Mouse (Mus musculus) heart, embryonic 14.5 days (tissue): Measurements from ENCODE around the gene AL607142.1. TPM values are rescaled to one million over a fixed set of nuclear protein-coding genes. Genes with fewer than 3 reads are reported as not detected.

Experiments used
- ATAC-seq: fragments of 200-750 bp; cut with Nextera tagmentation; 2 replicates; pipeline ENCODE4 v1.8.0; 2017; ENCODE audit warnings: low read depth, moderate TSS enrichment; ENCODE audit not compliant: insufficient number of reproducible peaks, insufficient read depth, low FRiP score
- H3K27ac ChIP-seq, 2 experiments: fragments of 200-500 bp in 1 of 2; fragments of 300-500 bp in 1 of 2; sonication (generic) in 1 of 2; replicated peaks in 1 of 2; 2 replicates each; pipeline ENCODE4 v1.5.1; 2012 to 2014; ENCODE audit warnings: low read depth in 2 of 2, low read length in 2 of 2, control low read depth in 1 of 2, mild to moderate bottlenecking in 1 of 2, mixed read lengths in 1 of 2; ENCODE audit not compliant: control insufficient read depth in 1 of 2, insufficient read depth in 1 of 2
- H3K27me3 ChIP-seq: fragments of 300-500 bp; sonication (generic); 2 replicates; pipeline ENCODE4 v1.6.1; 2014; ENCODE audit warnings: mild to moderate bottlenecking, low read length, control low read depth; ENCODE audit not compliant: control insufficient read depth, insufficient read depth
- H3K36me3 ChIP-seq: fragments of 300-500 bp; sonication (generic); 2 replicates; pipeline ENCODE4 v1.6.1; 2014; ENCODE audit warnings: mild to moderate bottlenecking, control low read depth, low read length, mixed read lengths; ENCODE audit not compliant: control insufficient read depth, insufficient read depth
- H3K4me1 ChIP-seq, 2 experiments: fragments of 200-500 bp in 1 of 2; fragments of 300-500 bp in 1 of 2; sonication (generic) in 1 of 2; 2 replicates each; pipeline ENCODE4 v1.6.1; 2012 to 2014; ENCODE audit warnings: low read length in 2 of 2, control low read depth in 1 of 2, mixed read lengths in 1 of 2; ENCODE audit not compliant: control insufficient read depth in 2 of 2, insufficient read depth in 2 of 2
- H3K4me2 ChIP-seq: fragments of 300-500 bp; sonication (generic); 2 replicates; pipeline ENCODE4 v1.6.1; 2014; ENCODE audit warnings: mild to moderate bottlenecking, low read length
- H3K4me3 ChIP-seq, 2 experiments: fragments of 200-500 bp in 1 of 2; fragments of 300-500 bp in 1 of 2; sonication (generic) in 1 of 2; 2 replicates each; pipeline ENCODE4 v1.5.1; 2012 to 2014; ENCODE audit warnings: low read length in 2 of 2, mild to moderate bottlenecking in 2 of 2, control low read depth in 1 of 2, low read depth in 1 of 2, moderate library complexity in 1 of 2; ENCODE audit not compliant: control insufficient read depth in 1 of 2, insufficient read depth in 1 of 2
- H3K9ac ChIP-seq: fragments of 300-500 bp; sonication (generic); 2 replicates; pipeline ENCODE4 v1.6.1; 2014; ENCODE audit warnings: mild to moderate bottlenecking, low read length
- H3K9me3 ChIP-seq: fragments of 300-500 bp; sonication (generic); 2 replicates; pipeline ENCODE4 v1.6.1; 2016; ENCODE audit warnings: low read length, control low read depth; ENCODE audit not compliant: control insufficient read depth
- WGBS: fragments of 180-500 bp; shearing (Covaris S2); extraction: QIAGEN DNeasy Blood & Tissue Kit; methylation state at CpG from one replicate; pipeline ENCODE4 v1.1.7; 2014; 5-methylcytosine and 5-hydroxymethylcytosine counted together
- polyA plus RNA-seq: library from polyadenylated mRNA; unstranded; fragments of >200 nt; fragmentation: Nextera tagmentation; extraction: Ambion mirVana; gene quantifications from 2 replicates; pipeline ENCODE4 v1.2.1, GENCODE M21; 2014

Gene AL607142.1
- polyA plus RNA-seq, 1 experiment from 2014 or later: not detected

DNA sequence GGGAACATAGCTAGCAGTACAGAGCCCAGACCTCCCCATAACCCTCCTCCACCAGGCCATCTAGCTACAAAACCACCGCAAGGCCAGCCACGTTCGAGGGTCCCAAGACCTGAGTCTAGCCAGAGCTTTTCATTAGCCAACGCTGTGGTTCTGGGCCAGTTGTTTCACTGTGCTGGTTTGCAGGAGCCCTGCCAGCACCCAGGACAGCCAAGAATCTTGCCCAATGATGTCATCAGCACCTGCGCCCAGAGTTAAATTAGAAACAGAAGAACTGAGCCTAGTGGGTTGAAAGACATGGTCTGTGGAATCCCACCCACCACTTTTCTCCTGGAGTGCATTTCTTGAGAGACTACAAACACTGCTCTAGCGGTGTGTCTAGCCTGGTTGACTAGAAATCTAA is 61.3 kb downstream of the AL607142.1 start:
- no peak for ATAC-seq

DNA sequence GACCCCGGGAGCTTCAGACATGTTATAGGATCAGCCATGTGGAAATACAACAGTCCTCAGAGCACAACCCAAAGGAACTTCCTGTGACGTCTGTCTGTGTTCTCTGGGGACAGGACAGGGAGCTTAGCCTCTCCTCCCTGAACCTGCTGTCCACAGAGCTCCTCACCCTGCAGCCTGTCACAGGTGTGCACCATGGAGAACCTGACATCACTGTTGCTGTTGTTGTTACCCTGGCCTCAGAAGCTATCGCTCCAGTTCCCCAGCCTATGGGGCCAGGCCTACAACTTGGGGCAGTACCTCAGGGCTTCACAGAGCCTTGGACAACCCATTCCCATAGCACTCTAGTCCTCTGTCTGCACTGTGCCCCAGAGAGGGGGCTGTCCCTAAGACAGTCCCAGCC is 62.5 kb downstream of the AL607142.1 start:
- whole genome bisulfite sequencing: 87% methylated on average over 3 of the region's 3 CpGs
- H3K27ac ChIP-seq: peak overlapping the region in 1 of 2 experiments; percentile 29; a peak in 1 of 4 replicates
- no peaks in the 10 kb centered on the region for H3K9me3 ChIP-seq
- H3K27me3 ChIP-seq: 0 out of 2 replicates have a peak, but pooled peaks cover 3% of the 10 kb centered on the region
- no peak overlapping the region for H3K4me3 ChIP-seq
- H3K9ac ChIP-seq: 0 out of 2 replicates have a peak overlapping the region, but pooled peaks have one; percentile 16
- ATAC-seq: no peak
- no peaks in the 10 kb centered on the region for H3K36me3 ChIP-seq
- H3K4me2 ChIP-seq: no peak overlapping the region
- peaks cover 37 to 51% of the 10 kb centered on the region in 2 experiments for H3K4me1 ChIP-seq

More for the DNA sequence above, 61.3 kb downstream of the AL607142.1 start:
- H3K9me3 ChIP-seq: no peaks in the 10 kb centered on the region
- no peak overlapping the region for H3K9ac ChIP-seq
- H3K36me3 ChIP-seq: no peaks in the 10 kb centered on the region
- H3K4me2 ChIP-seq: no peak overlapping the region
- no peak overlapping the region for H3K4me3 ChIP-seq
- no peaks in the 10 kb centered on the region for H3K27me3 ChIP-seq
- WGBS: 74% methylated on average over 6 of the region's 6 CpGs
- no peak overlapping the region for H3K27ac ChIP-seq
- H3K4me1 ChIP-seq: peaks cover 29 to 38% of the 10 kb centered on the region in 2 experiments

DNA sequence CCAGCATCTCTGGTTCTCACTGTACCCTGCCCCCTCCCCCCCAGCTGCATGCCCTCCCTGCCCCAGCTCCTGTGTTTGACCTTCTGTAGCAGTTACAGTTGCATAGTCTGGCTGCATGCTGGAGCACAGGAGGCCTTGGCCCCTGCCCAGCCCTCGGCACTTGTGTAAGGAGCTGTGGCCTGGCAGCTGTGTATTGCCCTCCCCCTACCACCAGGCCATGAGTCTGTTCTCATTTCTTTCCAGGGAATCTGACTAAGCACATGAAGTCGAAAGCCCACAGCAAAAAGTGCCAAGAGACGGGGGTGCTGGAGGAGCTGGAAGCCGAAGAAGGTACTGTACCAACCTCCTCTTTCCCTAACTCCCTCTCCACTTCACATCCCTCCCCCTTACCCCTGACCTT is 63.2 kb downstream of the AL607142.1 start:
- Histone ChIP-seq H3K4me1 (peaks cover 37 to 52% of the 10 kb centered on the region in 2 experiments), H3K36me3 (no peaks in the 10 kb centered on the region), H3K27me3 (0 out of 2 replicates have a peak, but pooled peaks cover 4% of the 10 kb centered on the region), H3K9me3 (no peaks in the 10 kb centered on the region), H3K27ac (peak overlapping the region in 1 of 2 experiments; percentile 29; a peak in 1 of 4 replicates), H3K4me2 (no peak overlapping the region), H3K9ac (no peak overlapping the region), H3K4me3 (no peak overlapping the region)
- WGBS: 60% methylated on average over 4 of the region's 4 CpGs
- peak; percentile 49; the same call in 1 of the 2 replicates for ATAC-seq

DNA sequence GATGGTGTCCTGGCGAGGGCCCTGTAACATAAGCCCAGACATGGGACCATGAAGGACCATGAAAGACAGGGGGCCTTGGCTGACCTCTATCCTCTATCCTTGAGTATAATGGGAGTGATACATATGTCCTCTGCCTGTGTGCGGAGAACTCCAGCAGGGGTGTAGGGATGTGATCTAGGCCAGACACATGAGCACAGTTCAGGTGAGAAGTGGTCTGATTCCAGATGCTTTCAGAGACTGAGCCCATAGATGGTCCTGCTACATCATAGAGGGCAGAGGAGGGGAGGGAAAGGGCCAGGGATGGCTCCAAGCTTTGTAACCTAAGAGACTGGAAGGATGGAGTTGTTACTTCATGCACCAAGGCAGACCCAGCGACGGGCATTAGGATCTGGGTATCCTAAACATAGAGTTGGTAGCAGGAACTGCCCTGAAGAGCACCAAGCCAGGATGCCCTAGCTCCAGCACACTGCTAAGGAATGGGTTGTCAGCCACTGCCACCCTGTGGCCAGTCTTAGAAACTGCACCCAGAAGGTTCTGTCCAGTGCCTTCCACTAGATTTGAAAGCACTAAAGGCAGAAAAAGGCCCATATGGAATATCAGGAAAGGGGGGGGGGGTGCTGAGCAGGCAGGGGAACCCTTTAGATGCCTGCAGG is 64.6 kb downstream of the AL607142.1 start:
- H3K9ac ChIP-seq: no peak overlapping the region
- 46% methylated on average over 4 of the region's 4 CpGs for WGBS
- H3K4me3 ChIP-seq: no peak overlapping the region
- H3K4me1 ChIP-seq: peaks cover 37 to 52% of the 10 kb centered on the region in 2 experiments
- H3K27ac ChIP-seq: no peak overlapping the region
- no peaks in the 10 kb centered on the region for H3K36me3 ChIP-seq
- H3K4me2 ChIP-seq: no peak overlapping the region
- ATAC-seq: no peak
- 0 out of 2 replicates have a peak, but pooled peaks cover 4% of the 10 kb centered on the region for H3K27me3 ChIP-seq
- no peaks in the 10 kb centered on the region for H3K9me3 ChIP-seq

DNA sequence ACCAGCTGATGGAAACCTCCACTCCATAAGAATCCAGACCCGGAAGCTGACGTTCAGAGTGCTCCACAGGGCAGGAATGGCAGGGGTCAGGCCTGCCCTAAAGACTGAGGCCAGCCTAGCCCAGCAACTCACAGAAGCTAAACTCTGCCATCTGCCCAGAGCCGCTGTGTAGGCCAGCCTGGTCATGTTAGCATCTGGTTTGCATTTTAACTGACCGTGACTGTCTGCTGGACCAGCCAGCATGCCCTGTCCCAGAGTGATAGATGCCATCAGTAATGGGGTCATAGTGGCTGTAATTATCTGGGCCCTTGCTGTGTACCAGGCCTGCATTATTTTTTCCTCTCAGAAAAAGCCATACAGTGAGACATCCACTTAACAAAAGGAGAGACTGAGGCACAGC is 66.1 kb downstream of the AL607142.1 start:
- Histone ChIP-seq H3K27me3 (0 out of 2 replicates have a peak, but pooled peaks cover 4% of the 10 kb centered on the region), H3K4me1 (peaks cover 25 to 42% of the 10 kb centered on the region in 2 experiments), H3K9ac (peak overlapping the region; percentile 57; the same call in 1 of the 2 replicates), H3K27ac (peak overlapping the region; percentile 14 to 59; a peak in 2 of 4 replicates), H3K9me3 (no peaks in the 10 kb centered on the region), H3K4me3 (no peak overlapping the region), H3K36me3 (no peaks in the 10 kb centered on the region), H3K4me2 (no peak overlapping the region)
- 83% methylated on average over 4 of the region's 4 CpGs for WGBS
- ATAC-seq: no peak

DNA sequence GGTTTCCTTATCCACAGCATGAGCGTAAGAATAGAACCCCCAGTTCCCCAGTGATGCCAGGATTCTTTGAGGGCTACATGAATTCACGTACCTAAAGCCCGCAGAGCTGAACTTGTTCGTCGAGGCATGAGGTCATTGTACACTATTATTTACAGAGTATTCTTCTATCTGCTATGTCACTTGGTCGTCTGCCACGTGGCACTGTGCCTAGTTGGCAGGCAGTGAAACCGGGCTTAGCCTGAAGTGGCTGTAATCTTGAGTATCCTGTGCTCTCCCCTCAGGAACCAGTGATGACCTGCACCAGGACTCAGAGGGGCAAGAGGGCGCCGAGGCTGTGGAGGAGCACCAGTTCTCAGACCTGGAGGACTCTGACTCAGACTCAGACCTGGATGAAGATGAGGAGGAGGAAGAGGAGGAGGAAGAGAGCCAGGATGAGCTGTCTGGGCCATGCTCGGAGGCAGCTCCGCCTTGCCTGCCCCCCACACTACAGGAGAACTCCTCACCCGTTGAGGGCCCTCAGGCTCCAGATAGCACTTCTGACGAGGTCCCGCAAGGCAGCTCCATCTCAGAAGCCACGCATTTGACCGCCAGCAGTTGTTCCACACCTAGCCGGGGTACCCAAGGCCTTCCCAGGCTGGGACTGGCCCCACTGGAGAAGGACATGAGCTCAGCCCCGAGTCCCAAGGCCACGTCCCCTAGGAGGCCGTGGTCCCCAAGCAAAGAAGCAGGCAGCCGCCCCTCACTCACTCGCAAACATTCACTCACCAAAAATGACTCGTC is 66.8 kb downstream of the AL607142.1 start:
- Histone ChIP-seq H3K36me3 (no peaks in the 10 kb centered on the region), H3K4me1 (peaks cover 20 to 37% of the 10 kb centered on the region in 2 experiments), H3K27me3 (0 out of 2 replicates have a peak, but pooled peaks cover 4% of the 10 kb centered on the region), H3K27ac (peak overlapping the region; percentile 14 to 59; a peak in 2 of 4 replicates), H3K4me3 (no peak overlapping the region), H3K9me3 (no peaks in the 10 kb centered on the region), H3K4me2 (peak overlapping the region; percentile 8; the same call in 1 of the 2 replicates), H3K9ac (peak overlapping the region; percentile 57)
- peak; percentile 69 for ATAC-seq
- WGBS: 41% methylated on average over 24 of the region's 24 CpGs

DNA sequence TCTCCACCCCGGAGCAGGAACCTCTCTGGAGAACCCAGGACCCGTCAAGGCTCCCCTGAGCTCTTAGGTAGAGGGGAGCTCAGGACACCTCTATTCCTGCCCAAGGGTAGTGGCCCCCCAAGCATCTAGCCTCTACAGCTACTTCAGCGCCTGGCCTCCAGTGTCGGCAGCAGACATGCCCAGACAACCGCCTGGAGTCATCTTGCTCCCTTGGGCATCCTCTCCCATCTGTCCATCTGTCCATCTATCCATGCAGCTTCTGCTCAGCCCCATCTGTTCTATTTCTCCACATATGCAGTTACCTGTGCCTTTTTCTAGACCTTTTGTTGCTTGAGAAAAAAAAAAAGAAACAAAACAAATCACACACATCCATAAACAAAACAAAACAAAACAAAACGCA is 69.4 kb downstream of the AL607142.1 start:
- Histone ChIP-seq H3K27me3 (0 out of 2 replicates have a peak, but pooled peaks cover 4% of the 10 kb centered on the region), H3K4me2 (no peak overlapping the region), H3K36me3 (no peaks in the 10 kb centered on the region), H3K4me3 (no peak overlapping the region), H3K9ac (no peak overlapping the region), H3K9me3 (no peaks in the 10 kb centered on the region), H3K27ac (no peak overlapping the region), H3K4me1 (peaks cover 11 to 19% of the 10 kb centered on the region in 2 experiments)
- 81% methylated on average over 6 of the region's 6 CpGs for whole genome bisulfite sequencing
- ATAC-seq: no peak
